Mouse (Mus musculus) brain, embryonic 18.5 days (tissue): ENCODE results near the gene Mut.

Source experiments
- DNase-seq: peaks from one replicate; pipeline ENCODE4 v3.0.0-alpha.2; 2012; ENCODE audit warnings: low read depth, low spot score

The Mut gene

DNA sequence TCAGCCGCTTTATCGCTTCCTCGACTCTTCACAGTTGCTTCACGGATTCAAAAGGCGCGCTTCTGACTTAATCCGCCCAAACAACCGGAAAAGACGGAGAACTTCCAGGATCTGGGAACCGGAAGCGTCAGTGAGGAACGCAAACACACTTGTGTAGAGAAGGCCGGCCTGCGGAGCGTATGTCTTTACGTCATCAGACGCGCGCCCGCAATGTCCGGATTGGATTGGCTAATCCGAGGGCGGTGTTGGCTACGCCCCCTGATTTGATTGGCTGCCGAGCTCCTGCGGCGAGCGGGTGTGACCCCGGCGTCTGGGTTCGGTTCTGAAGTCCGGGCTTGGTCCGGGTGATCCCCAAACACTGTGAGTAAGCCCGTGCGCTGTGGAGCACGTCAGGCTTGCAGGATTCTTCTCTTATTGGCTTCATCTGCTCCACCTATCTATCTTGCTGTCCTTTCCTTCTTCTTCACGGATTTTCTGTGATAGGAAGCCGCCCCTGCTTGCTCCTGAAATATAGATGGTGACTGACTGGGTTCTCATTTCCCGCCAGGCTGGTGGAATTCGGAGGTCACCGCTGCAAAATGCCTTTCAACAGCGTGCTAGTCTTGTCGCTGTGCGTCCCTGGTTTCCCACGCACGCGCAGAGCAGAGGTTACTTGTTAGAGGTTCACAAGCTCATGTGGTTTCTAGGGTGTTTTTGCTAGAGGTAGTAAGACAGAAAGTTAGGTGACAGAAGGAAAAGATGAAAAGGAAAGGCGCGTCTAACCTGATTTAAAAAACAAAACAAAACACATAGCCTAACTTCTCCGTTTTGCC lies at the start of gene Mut, which contains the start of gene Cenpq:
Gene Mut, plus strand, starts transcription at position 266 of the 812 bp plus-strand sequence.
Gene Cenpq, minus strand, starts transcription at position 628 of the 812 bp plus-strand sequence.
- peak; percentile 96 for DNase-seq

DNA sequence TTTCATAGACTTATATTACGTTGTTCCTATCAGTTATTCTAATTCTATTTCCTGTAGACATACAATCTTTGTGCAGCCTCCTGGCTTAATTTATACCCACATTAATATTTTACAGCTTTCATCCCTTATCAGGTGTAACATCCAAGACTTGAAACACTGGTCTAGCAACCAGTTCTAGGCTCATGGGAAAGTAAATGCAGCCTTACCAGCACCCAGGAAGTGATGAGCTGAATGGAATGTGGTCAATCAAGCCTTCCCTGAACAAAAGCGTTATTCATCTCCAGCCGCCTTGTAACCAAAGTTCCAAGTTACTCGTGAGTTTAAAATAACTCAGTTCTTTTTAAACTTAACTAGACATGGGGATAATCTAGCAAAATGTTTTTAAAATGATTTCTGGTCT lies 49.3 kb upstream of the Mut start:
- no peak for DNase-seq

DNA sequence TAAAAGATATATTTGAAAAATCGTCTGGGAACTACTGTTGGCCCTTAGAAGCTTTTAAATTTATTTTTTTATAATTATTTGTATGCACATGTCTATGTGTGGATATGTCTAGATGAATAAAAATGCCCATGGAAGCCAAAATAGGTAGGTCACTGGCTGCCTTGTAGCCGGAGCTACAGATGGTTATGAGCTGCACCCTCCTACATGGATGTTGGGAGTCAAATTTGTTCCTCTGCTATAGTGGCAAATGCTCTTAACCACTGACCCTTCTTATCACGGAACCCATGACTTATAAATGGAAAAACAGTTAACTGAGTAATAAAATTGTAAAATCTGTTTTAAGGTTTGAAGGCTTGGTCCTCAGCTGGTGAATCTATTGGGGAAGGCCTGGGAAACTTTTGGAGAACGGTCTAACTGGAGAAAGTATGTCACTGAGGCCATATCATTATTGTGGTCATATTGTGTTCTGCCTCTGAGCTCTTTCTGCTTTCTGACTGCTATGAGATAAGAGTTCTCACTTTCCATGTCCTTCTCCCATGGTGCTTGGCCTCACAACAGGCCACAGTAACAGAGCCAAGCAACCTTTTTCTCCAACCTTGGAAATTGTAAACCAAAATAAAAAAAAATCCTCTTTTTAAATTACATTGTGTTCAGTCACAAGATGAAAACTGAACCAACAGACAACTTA lies 46.5 kb upstream of the Mut start:
- DNase-seq, result no peak

DNA sequence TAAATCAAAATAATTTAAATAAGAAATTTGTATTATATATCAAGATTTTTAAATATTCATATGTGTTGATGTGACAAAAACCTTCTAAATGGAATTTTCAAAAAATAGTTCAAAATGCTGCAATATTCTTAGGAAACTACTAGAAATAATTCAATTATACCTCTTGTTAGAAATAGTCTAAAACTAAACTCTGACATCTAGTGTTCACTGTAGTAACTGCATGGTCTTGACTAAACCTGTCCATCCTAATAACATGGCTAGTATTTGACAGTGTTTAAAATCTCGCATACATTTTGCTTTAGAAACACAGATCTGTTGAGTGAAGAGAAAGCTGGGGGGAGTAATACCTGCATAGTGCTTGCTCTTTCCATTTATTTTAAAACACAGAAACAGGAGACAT lies 37.6 kb upstream of the Mut start:
- DNase-seq, result no peak

DNA sequence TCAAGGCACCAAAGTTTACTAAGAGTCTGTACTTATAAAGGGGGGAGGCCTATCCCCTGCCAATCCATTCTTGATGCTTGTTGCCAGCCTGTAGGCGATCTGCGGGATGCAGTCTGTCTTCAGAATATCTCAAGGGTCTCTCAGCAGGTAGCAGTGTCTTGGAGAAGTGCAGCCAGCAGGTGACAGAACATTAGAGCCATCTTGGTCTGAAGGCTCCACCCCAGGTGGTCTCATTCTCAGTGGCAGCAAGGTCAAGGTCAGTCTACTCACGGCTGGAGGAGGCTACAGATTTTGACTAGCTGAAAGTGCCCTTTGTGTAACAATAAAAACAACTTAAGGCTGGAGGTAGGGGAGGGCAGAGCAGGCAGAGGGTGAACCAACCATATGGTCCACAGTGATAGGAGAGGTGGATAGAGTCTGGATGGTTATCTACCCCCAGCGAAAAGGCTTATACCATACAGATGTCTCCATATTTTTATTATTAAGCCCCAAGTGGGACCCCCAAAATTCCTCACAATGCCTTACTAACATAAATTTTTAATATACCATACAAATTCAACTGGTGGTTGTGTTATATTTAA lies 34.6 kb upstream of the Mut start:
- no peak for DNase-seq

DNA sequence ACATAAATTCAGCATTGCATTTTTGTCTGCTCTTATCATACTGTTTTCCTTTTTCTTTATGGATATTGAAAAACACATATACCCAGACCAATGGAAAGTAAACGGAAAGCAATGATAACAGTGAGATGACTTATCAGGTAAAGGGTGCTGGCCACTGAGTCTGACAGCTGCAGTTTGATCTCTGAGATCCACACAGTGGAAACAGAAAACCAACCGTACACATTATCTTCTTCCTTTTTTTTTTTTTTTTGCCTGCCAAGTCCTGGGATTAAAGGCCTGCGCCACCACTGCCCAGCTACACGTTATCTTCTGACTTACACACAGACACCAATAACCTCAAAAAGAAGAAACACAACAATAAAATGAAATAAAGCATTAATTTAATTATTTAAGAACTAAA lies 31.1 kb upstream of the Mut start:
- DNase-seq, result no peak

DNA sequence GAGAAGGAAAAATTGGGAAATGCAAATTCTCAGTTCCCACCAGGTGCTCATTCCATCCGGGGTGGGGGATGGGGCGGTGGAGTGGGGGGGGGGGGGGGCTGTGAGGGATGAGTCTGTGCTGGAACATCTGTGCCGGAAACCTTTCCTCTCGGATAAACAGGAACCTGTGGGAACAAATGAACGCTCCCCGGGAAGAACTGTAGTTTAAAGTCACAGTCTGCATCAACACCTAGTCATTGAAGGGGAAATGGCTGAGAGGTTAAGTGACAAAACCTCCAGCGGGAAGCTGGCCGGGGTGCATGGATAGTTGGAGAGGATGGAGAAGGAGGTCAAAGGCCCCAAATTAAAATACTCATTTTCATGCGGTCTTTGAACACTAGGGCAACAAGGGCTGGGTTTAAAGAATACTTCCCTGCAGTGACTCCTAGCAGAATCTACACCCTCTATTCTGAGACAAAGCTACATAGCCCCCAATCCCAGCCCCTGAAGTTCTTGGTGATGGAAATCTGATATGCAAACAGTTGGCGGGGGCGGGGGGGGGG lies 30.4 kb upstream of the Mut start:
- no peak for DNase-seq

DNA sequence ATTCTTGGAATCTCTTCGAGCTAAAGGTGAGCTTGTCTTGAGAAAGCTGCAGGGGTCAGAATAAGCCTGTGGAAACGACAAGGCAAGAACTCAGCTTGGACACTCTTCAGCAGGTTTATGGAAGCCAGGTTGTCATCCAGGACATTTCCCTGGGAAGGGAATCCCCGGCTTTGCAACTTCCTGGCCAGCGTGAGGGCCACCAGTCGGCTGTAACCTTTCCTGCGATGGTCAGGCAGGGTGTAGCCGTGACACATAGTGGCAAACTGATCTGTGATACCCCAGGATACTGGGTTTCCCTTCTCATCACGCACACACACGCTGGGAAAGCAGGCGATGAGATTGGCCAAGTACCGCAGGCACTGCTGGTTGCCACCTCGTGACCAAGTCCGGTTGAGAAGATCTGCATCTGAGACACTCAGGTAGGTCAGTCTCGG lies 29.7 kb upstream of the Mut start:
- DNase-seq, result no peak

DNA sequence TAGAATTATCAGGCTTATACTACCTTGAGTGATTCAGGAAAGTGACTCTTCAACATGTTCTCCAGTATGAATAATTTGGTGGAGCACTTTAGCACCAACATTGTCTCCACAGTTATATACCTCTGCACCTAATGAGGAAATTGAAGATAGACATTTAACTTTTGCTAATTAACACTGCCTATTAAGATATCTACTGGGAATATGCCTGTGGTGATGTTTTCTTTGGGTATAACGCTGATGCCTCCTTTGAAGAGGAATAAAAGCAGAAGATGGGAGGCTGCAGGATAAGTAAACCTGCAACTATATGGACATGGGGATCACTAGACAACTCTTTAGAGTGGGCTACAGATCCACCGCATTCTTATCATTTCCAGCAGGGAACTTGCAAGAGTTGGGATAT lies 20.2 kb upstream of the Mut start, which contains the start of gene Glyatl3:
Gene Glyatl3, minus strand, starts transcription at position 101 of the 400 bp plus-strand sequence.
- no peak for DNase-seq

DNA sequence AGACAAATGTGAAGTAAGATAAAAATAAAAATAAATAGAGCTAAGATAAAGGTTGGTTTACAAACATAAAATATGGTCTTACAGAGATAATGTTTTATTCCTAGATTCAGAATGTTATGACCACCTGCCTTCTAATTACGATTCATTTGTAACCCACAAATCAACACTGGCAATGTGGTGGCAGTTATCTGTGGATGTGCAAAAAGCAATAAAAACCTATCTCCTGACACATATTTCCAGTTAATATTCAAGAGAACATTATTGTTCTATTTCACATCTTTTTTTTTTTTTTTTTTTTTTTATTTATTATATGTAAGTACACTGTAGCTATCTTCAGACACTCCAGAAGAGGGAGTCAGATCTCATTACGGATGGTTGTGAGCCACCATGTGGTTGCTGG lies 19.0 kb upstream of the Mut start:
- DNase-seq, result no peak

DNA sequence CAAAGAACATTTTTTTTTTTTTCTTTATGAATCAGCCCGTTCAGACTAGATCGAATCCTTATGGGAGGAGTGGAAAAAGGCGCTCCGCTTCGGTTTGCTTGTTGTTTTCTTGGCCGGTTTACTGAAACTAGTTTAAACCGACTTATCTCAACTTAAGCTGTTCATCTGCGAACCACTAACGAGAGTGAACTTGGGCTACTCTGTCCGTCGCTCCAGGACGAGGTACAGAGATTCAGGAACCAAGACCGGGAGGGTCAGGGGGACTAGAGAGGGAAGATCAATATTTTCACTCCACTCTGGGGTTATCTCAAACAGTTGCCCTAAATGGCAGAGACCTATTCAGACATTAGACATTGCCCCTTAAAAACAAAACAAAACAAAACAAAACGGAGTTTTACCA lies 500 bp upstream of the Mut start:
- no peak for DNase-seq

DNA sequence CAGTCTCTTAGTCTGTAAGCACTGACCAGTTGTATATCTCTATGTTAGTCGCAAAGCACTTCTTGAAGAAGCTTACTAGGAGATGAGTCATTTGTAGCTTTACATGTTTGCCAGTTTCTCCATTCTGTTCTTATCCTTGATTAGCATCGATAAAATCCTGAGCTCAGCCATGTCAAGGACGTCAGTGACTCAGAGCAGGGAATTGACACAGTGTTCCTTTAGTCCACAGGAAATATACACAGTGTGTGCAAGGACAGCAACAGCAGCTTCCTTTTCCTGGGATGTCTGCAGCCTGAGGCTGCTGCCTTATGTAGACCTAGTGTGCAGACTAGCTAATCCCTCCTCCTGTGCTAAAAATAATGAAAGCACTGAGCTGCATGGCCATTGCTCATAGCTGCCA lies 14.0 kb downstream of the Mut start:
- DNase-seq, result no peak

DNA sequence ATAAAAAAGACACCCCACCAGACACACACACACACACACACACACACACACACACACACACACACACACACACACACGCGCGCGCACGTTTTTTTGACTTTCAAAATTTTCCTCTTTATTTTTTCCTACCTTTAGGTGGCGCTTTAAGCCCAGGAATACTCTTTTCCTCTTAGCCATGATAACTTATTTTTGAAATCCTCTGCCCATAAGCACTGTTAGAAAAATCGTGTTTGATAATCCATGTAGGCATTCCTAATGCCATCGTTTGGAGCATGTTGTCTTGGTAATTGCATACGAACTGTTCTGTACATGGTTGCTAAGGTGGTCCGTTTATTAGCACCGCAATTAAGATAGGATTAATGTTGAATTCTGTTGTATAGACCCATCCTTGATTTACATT lies 43.4 kb downstream of the Mut start:
- no peak for DNase-seq

DNA sequence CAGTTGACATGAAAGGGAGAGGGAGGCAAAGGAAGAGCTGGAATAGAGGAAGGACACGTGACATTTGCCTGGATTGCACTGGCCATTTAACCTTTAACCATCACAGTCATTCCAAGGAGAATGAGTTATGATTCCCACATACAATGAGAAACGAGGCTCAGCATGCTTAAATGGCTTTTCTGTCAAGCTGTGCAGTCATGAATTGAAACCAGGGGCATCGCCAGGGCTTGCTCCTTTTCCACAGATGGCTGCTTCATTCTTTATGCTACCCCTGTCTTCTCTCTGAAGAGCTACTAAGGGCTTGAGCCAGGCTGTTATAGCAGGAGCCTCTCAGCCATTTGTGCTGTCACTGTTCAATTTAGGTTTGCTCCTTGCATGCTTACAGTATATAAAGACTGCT lies 57.6 kb downstream of the Mut start:
- no peak for DNase-seq
